In genomic region chr14:62251999-62252398, GRCm38 (mm10) we compare ENCODE assay signal across 9 mouse cellular contexts. TPM values are rescaled to one million over a fixed set of nuclear protein-coding genes. Genes with fewer than 3 reads are reported as not detected.
DNase-seq lines count a peak whose midpoint lies in the region; ATAC-seq and TF ChIP-seq lines count a peak whose summit lies in the region.
"Had no signal": no experiment of that assay in that cellular context is flagged by ENCODE, and none has a peak within 500 bp of the region (broad histone marks: within the 10 kb centered on the region; RNA-seq: fewer than 3 reads in every experiment).

No protein-coding gene starts in this region.

- no peaks in the 10 kb centered on the region for H3K4me1 ChIP-seq in cortical plate, adult 2 months (ENCODE audit: control insufficient read depth, insufficient read depth, low read length)
- H3K4me1 ChIP-seq in liver, embryonic 14.5 days (replicated peaks; ENCODE audit: control insufficient read depth in 2 of 2, insufficient read depth in 2 of 2, low read length in 1 of 2) = no peaks in the 10 kb centered on the region
- no peaks in the 10 kb centered on the region for H3K4me1 ChIP-seq in neural tube, embryonic 15.5 days

- no peak for ATAC-seq in liver, embryonic 14.5 days (ENCODE audit: insufficient read depth)
- ATAC-seq in neural tube, embryonic 15.5 days (ENCODE audit: low FRiP score) = peak; percentile 73
- no peak for ATAC-seq in erythroblast, adult 5-6 weeks (replicated peaks; ENCODE audit: low FRiP score, poor library complexity, severe bottlenecking)

- no peak for TF ChIP-seq POLR2A in cortical plate, adult 2 months (IDR thresholded peaks at IDR 0.05; ENCODE audit: extremely low read depth, insufficient read depth, low read length)

- peak; percentile 20 to 50 for DNase-seq in CD8-positive naive resting alpha-beta T cell, adult 2 months (ENCODE audit: low read depth in 2 of 2, low spot score in 2 of 2)
- DNase-seq in ZHBTc4 (ENCODE audit: low read depth, low spot score) = peak; percentile 66
- peak; percentile 39 to 48 for DNase-seq in gastrocnemius, postnatal 4 days (ENCODE audit: low spot score in 2 of 2)
- peak; percentile 65 for DNase-seq in kidney, postnatal 14 days
- peak; percentile 14 to 27 (median 23) for DNase-seq in liver, embryonic 14.5 days (ENCODE audit: low read depth in 3 of 3, low spot score in 3 of 3)

- WGBS in liver, embryonic 14.5 days (ENCODE audit: insufficient replicate concordance) = 5% methylated on average over 4 of the region's 4 CpGs
- WGBS in neural tube, embryonic 15.5 days = 10% methylated on average over 4 of the region's 4 CpGs

- H3K4me3 ChIP-seq in cortical plate, adult 2 months (ENCODE audit: insufficient read depth, low read length) = no peak overlapping the region
- no peak overlapping the region for H3K4me3 ChIP-seq in liver, embryonic 14.5 days (ENCODE audit: insufficient read depth in 1 of 2, low read depth in 2 of 2, low read length in 2 of 2)
- H3K4me3 ChIP-seq in neural tube, embryonic 15.5 days (replicated peaks) = no peak overlapping the region

- H3K36me3 ChIP-seq in liver, embryonic 14.5 days (replicated peaks; ENCODE audit: control insufficient read depth, insufficient read depth, low read depth) = no peaks in the 10 kb centered on the region
- no peaks in the 10 kb centered on the region for H3K36me3 ChIP-seq in neural tube, embryonic 15.5 days

- no peaks in the 10 kb centered on the region for H3K9me3 ChIP-seq in liver, embryonic 14.5 days (ENCODE audit: control insufficient read depth, low read length)
- H3K9me3 ChIP-seq in neural tube, embryonic 15.5 days (replicated peaks) = no peaks in the 10 kb centered on the region

- no peak overlapping the region for H3K4me2 ChIP-seq in liver, embryonic 14.5 days (ENCODE audit: low read depth)
- H3K4me2 ChIP-seq in neural tube, embryonic 15.5 days = no peak overlapping the region

- no peak overlapping the region for H3K27ac ChIP-seq in cortical plate, adult 2 months (ENCODE audit: insufficient read depth, low read length)
- H3K27ac ChIP-seq in liver, embryonic 14.5 days = no peak overlapping the region
- H3K27ac ChIP-seq in neural tube, embryonic 15.5 days (replicated peaks) = no peak overlapping the region
- H3K27ac ChIP-seq: macrophage had no signal

- H3K27me3 ChIP-seq in liver, embryonic 14.5 days (ENCODE audit: control insufficient read depth, insufficient read depth, low read length) = no peaks in the 10 kb centered on the region
- no peaks in the 10 kb centered on the region for H3K27me3 ChIP-seq in neural tube, embryonic 15.5 days (replicated peaks)

- TF ChIP-seq EP300 in liver, embryonic 14.5 days (IDR thresholded peaks at IDR 0.05; ENCODE audit: low read depth) = no peak

- no peak overlapping the region for H3K9ac ChIP-seq in liver, embryonic 14.5 days (replicated peaks)
- H3K9ac ChIP-seq in neural tube, embryonic 15.5 days (replicated peaks) = no peak overlapping the region

- TF ChIP-seq CTCF in cortical plate, adult 2 months (IDR thresholded peaks at IDR 0.05; ENCODE audit: extremely low read depth, insufficient read depth, low read length) = peak; percentile 86
- peak; percentile 77 for TF ChIP-seq CTCF in liver, embryonic 14.5 days (IDR thresholded peaks at IDR 0.05; ENCODE audit: low read depth)

RNA-seq across cellular contexts. Expression of gene Rnaseh2b, which starts 40.4 kb away (rescaled TPM):
- 11.4 and 11.5 TPM in 2 replicates for polyA plus RNA-seq in cortical plate, adult 2 months (2012; rRNA removed)
- total RNA-seq in gastrocnemius, postnatal 4 days (2021) = 10 to 100 TPM; 16.2 to 16.3 TPM
- polyA plus RNA-seq in liver, embryonic 14.5 days (2012; rRNA removed) = 16.8 and 29.8 TPM in 2 replicates
- polyA plus RNA-seq in liver, embryonic 14.5 days (2014; fragmentation: Nextera tagmentation; extraction: Ambion mirVana) = 75.6 and 77.6 TPM in 2 replicates
- polyA plus RNA-seq in neural tube, embryonic 15.5 days (2015; fragmentation: Nextera tagmentation; extraction: Ambion mirVana) = 25.8 and 37.8 TPM in 2 replicates
- 24.4 and 32.8 TPM in 2 replicates for total RNA-seq in erythroblast, adult 5-6 weeks (2015; ENCODE audit: low replicate concordance)
- total RNA-seq in erythroblast, adult 5-6 weeks (2017; ENCODE audit: low replicate concordance) = 22.2 and 27.3 TPM in 2 replicates

RNA-seq across cellular contexts. Expression of gene Dleu7, which starts 40.8 kb away (rescaled TPM):
- 9.0 and 9.2 TPM in 2 replicates for polyA plus RNA-seq in cortical plate, adult 2 months (2012; rRNA removed)
- total RNA-seq in gastrocnemius, postnatal 4 days (2021) = under 1 TPM; 0.42 to 0.75 TPM
- 0.07 and 0.08 TPM in 2 replicates for polyA plus RNA-seq in liver, embryonic 14.5 days (2012; rRNA removed)
- polyA plus RNA-seq in liver, embryonic 14.5 days (2014; fragmentation: Nextera tagmentation; extraction: Ambion mirVana) = 0.18 TPM in 1 of 2 replicates, not detected in the other
- 13.6 and 19.9 TPM in 2 replicates for polyA plus RNA-seq in neural tube, embryonic 15.5 days (2015; fragmentation: Nextera tagmentation; extraction: Ambion mirVana)
- total RNA-seq in erythroblast, adult 5-6 weeks (2015; ENCODE audit: low replicate concordance) = 1.0 TPM in 1 of 2 replicates, not detected in the other
- total RNA-seq in erythroblast, adult 5-6 weeks (2017; ENCODE audit: low replicate concordance) = not detected in 2 replicates
- polyA plus RNA-seq: macrophage had no signal
